In genomic region chr5:148489724-148490193, GRCm38 (mm10) we compare ENCODE assay signal across 8 mouse cellular contexts.
DNase-seq lines count a peak whose midpoint lies in the region; ATAC-seq and TF ChIP-seq lines count a peak whose summit lies in the region.

No protein-coding gene starts in this region.

- H3K27me3 ChIP-seq in midbrain, embryonic 13.5 days: no peaks in the 10 kb centered on the region
- no peaks in the 10 kb centered on the region for H3K27me3 ChIP-seq in midbrain, embryonic 10.5 days (ENCODE audit: low read depth, poor library complexity, severe bottlenecking)
- H3K27me3 ChIP-seq in cerebellum, adult 2 months (ENCODE audit: control insufficient read depth, insufficient read depth, low read length): no peaks in the 10 kb centered on the region
- no peaks in the 10 kb centered on the region for H3K27me3 ChIP-seq in hindbrain, embryonic 16.5 days (replicated peaks; ENCODE audit: control insufficient read depth, insufficient read depth, low read length)
- H3K27me3 ChIP-seq in lung, embryonic 16.5 days (ENCODE audit: control insufficient read depth, insufficient read depth, low read depth, low read length): no peaks in the 10 kb centered on the region
- H3K27me3 ChIP-seq in splenic B cell, adult 2 months (ENCODE audit: control insufficient read depth, insufficient read depth, low read length, poor library complexity, severe bottlenecking): no peaks in the 10 kb centered on the region

- no peak overlapping the region for H3K4me2 ChIP-seq in midbrain, embryonic 13.5 days (replicated peaks)
- peak overlapping the region; percentile 34 for H3K4me2 ChIP-seq in hindbrain, embryonic 16.5 days (ENCODE audit: low read length)
- 0 out of 2 replicates have a peak overlapping the region, but pooled peaks have one; percentile 11 for H3K4me2 ChIP-seq in lung, embryonic 16.5 days (ENCODE audit: low read depth, low read length)

- H3K9ac ChIP-seq in midbrain, embryonic 13.5 days (replicated peaks): no peak overlapping the region
- no peak overlapping the region for H3K9ac ChIP-seq in hindbrain, embryonic 16.5 days (ENCODE audit: low read depth, low read length)
- H3K9ac ChIP-seq in lung, embryonic 16.5 days (ENCODE audit: low read length): no peak overlapping the region

- no peaks in the 10 kb centered on the region for H3K9me3 ChIP-seq in midbrain, embryonic 13.5 days
- no peaks in the 10 kb centered on the region for H3K9me3 ChIP-seq in midbrain, embryonic 10.5 days (replicated peaks)
- H3K9me3 ChIP-seq in hindbrain, embryonic 16.5 days (ENCODE audit: control insufficient read depth, low read length): no peaks in the 10 kb centered on the region
- no peaks in the 10 kb centered on the region for H3K9me3 ChIP-seq in lung, embryonic 16.5 days (ENCODE audit: control insufficient read depth, low read length)

- no peak overlapping the region for H3K4me3 ChIP-seq in midbrain, embryonic 13.5 days (replicated peaks)
- no peak overlapping the region for H3K4me3 ChIP-seq in midbrain, embryonic 10.5 days
- peak overlapping the region; percentile 83 for H3K4me3 ChIP-seq in cerebellum, adult 2 months (replicated peaks; ENCODE audit: insufficient read depth, low read depth, low read length)
- no peak overlapping the region for H3K4me3 ChIP-seq in hindbrain, embryonic 16.5 days (ENCODE audit: low read length)
- no peak overlapping the region for H3K4me3 ChIP-seq in lung, embryonic 16.5 days (ENCODE audit: low read length)

- 0 out of 2 replicates have a peak, but pooled peaks have one; percentile 24 for ATAC-seq in midbrain, embryonic 13.5 days
- peak; percentile 91 for ATAC-seq in hindbrain, embryonic 16.5 days
- ATAC-seq in lung, embryonic 16.5 days (ENCODE audit: low read depth): peak; percentile 69

- H3K36me3 ChIP-seq in midbrain, embryonic 13.5 days: no peaks in the 10 kb centered on the region
- H3K36me3 ChIP-seq in midbrain, embryonic 10.5 days: no peaks in the 10 kb centered on the region
- no peaks in the 10 kb centered on the region for H3K36me3 ChIP-seq in hindbrain, embryonic 16.5 days (ENCODE audit: control insufficient read depth, insufficient read depth, low read length)
- no peaks in the 10 kb centered on the region for H3K36me3 ChIP-seq in lung, embryonic 16.5 days (ENCODE audit: control insufficient read depth, insufficient read depth, low read length)
- no peaks in the 10 kb centered on the region for H3K36me3 ChIP-seq in splenic B cell, adult 2 months (ENCODE audit: control insufficient read depth, insufficient read depth, low read length, poor library complexity, severe bottlenecking)

- H3K27ac ChIP-seq in midbrain, embryonic 13.5 days: no peak overlapping the region
- H3K27ac ChIP-seq in midbrain, embryonic 10.5 days (replicated peaks): no peak overlapping the region
- peak overlapping the region; percentile 92 for H3K27ac ChIP-seq in cerebellum, adult 2 months (ENCODE audit: insufficient read depth, low read length)
- H3K27ac ChIP-seq in hindbrain, embryonic 16.5 days (ENCODE audit: low read depth, low read length): peak overlapping the region; percentile 42
- no peak overlapping the region for H3K27ac ChIP-seq in lung, embryonic 16.5 days (ENCODE audit: low read length)

- TF ChIP-seq CTCF in cerebellum, adult 2 months (IDR thresholded peaks at IDR 0.05; ENCODE audit: borderline replicate concordance, insufficient read depth, low read depth, low read length): no peak

- no peak for TF ChIP-seq POLR2A in cerebellum, adult 2 months (IDR thresholded peaks at IDR 0.05; ENCODE audit: borderline replicate concordance, insufficient read depth, low read length)

- 75% methylated on average over 10 of the region's 10 CpGs for WGBS in midbrain, embryonic 13.5 days
- 89% methylated on average over 10 of the region's 10 CpGs for WGBS in midbrain, embryonic 10.5 days
- WGBS in cerebellum, adult 2 months: 2% methylated on average over 10 of the region's 10 CpGs
- WGBS in hindbrain, embryonic 16.5 days: 31% methylated on average over 10 of the region's 10 CpGs
- WGBS in lung, embryonic 16.5 days: 35% methylated on average over 10 of the region's 10 CpGs

- DNase-seq in midbrain, embryonic 10.5 days (ENCODE audit: low spot score): no peak
- peak; percentile 89 to 90 for DNase-seq in cerebellum, adult 2 months
- DNase-seq in gastrocnemius, postnatal 10 days: peak; percentile 69
- DNase-seq in splenic B cell, adult 2 months (ENCODE audit: low read depth, low spot score): peak; percentile 15
- DNase-seq in embryo, embryonic 11 days: no peak

- H3K4me1 ChIP-seq in midbrain, embryonic 13.5 days (replicated peaks): no peaks in the 10 kb centered on the region
- no peaks in the 10 kb centered on the region for H3K4me1 ChIP-seq in midbrain, embryonic 10.5 days
- H3K4me1 ChIP-seq in cerebellum, adult 2 months (ENCODE audit: control insufficient read depth, insufficient read depth, low read length): no peaks in the 10 kb centered on the region
- H3K4me1 ChIP-seq in hindbrain, embryonic 16.5 days (ENCODE audit: control insufficient read depth, insufficient read depth, low read depth, low read length): peaks cover 18% of the 10 kb centered on the region
- H3K4me1 ChIP-seq in lung, embryonic 16.5 days (replicated peaks; ENCODE audit: control insufficient read depth, insufficient read depth, low read length): peaks cover 7% of the 10 kb centered on the region; the same call in 1 of the 2 replicates

Comparison
In these comparisons a context has a peak if more than half of its experiments do, and no peak if none do; other contexts are left out.
1. ATAC-seq: peak in every context shown above with its lines; median percentile 91 in hindbrain, embryonic 16.5 days; 69 in lung, embryonic 16.5 days; 24 in midbrain, embryonic 13.5 days.
2. H3K27ac ChIP-seq: peak in cerebellum, adult 2 months (single experiment) and hindbrain, embryonic 16.5 days (single experiment); none in midbrain, embryonic 13.5 days (single experiment), midbrain, embryonic 10.5 days (single experiment) and lung, embryonic 16.5 days (single experiment).
3. DNase-seq: peak in cerebellum, adult 2 months (2 of 2), gastrocnemius, postnatal 10 days (single experiment) and splenic B cell, adult 2 months (single experiment); none in midbrain, embryonic 10.5 days (single experiment) and embryo, embryonic 11 days (single experiment).